Mouse (Mus musculus) midbrain, embryonic 14.5 days (tissue): Measurements from ENCODE around the gene Hexim2. TPM values are rescaled to one million over a fixed set of nuclear protein-coding genes. Genes with fewer than 3 reads are reported as not detected.

ENCODE experiments used
- ATAC-seq: fragments of 200-750 bp; cut with Nextera tagmentation; 2 replicates; pipeline ENCODE4 v1.8.0; 2017; ENCODE audit warnings: moderate number of reproducible peaks, moderate library complexity; ENCODE audit not compliant: low FRiP score, low TSS enrichment
- DNase-seq: peaks from one replicate; pipeline ENCODE4 v3.0.0-alpha.2; 2015
- H3K27ac ChIP-seq: fragments of 300-500 bp; sonication (generic); replicated peaks from 2 replicates; pipeline ENCODE4 v1.5.1; 2014; ENCODE audit warnings: mild to moderate bottlenecking, low read depth, low read length, moderate library complexity
- H3K27me3 ChIP-seq: fragments of 300-500 bp; sonication (generic); 2 replicates; pipeline ENCODE4 v1.6.1; 2014; ENCODE audit warnings: low read length, control low read depth, mixed read lengths; ENCODE audit not compliant: control insufficient read depth, insufficient read depth
- H3K36me3 ChIP-seq: fragments of 300-500 bp; sonication (generic); 2 replicates; pipeline ENCODE4 v1.6.1; 2014; ENCODE audit warnings: low read length, control low read depth; ENCODE audit not compliant: control insufficient read depth, insufficient read depth
- H3K4me1 ChIP-seq: fragments of 300-500 bp; sonication (generic); 2 replicates; pipeline ENCODE4 v1.6.1; 2014; ENCODE audit warnings: mild to moderate bottlenecking, antibody characterized with exemption, low read length, control low read depth; ENCODE audit not compliant: control insufficient read depth, insufficient read depth
- H3K4me2 ChIP-seq: fragments of 300-500 bp; sonication (generic); 2 replicates; pipeline ENCODE4 v1.6.1; 2014; ENCODE audit warnings: mild to moderate bottlenecking, low read length, moderate library complexity
- H3K4me3 ChIP-seq: fragments of 300-500 bp; sonication (generic); replicated peaks from 2 replicates; pipeline ENCODE4 v1.5.1; 2014; ENCODE audit warnings: low read depth, low read length
- H3K9ac ChIP-seq: fragments of 300-500 bp; sonication (generic); replicated peaks from 2 replicates; pipeline ENCODE4 v1.6.1; 2014; ENCODE audit warnings: mild to moderate bottlenecking, low read length, moderate library complexity
- H3K9me3 ChIP-seq: fragments of 300-500 bp; sonication (generic); 2 replicates; pipeline ENCODE4 v1.6.1; 2016; ENCODE audit warnings: low read length, control low read depth, mixed read lengths; ENCODE audit not compliant: control insufficient read depth
- WGBS: fragments of 180-500 bp; shearing (Covaris S2); extraction: QIAGEN DNeasy Blood & Tissue Kit; methylation state at CpG from one replicate; pipeline ENCODE4 v1.1.7; 2014; 5-methylcytosine and 5-hydroxymethylcytosine counted together
- polyA plus RNA-seq: library from polyadenylated mRNA; unstranded; fragments of >200 nt; fragmentation: Nextera tagmentation; extraction: Ambion mirVana; gene quantifications from 2 replicates; pipeline ENCODE4 v1.2.1, GENCODE M21; 2014

The Hexim2 gene
- polyA plus RNA-seq, 1 experiment from 2014 or later, result 22.9 TPM

GRCm38 (mm10) chr11:103099352-103099940, 32.8 kb upstream of the Hexim2 start:
- 61% methylated on average over 12 of the region's 12 CpGs for WGBS

DNA sequence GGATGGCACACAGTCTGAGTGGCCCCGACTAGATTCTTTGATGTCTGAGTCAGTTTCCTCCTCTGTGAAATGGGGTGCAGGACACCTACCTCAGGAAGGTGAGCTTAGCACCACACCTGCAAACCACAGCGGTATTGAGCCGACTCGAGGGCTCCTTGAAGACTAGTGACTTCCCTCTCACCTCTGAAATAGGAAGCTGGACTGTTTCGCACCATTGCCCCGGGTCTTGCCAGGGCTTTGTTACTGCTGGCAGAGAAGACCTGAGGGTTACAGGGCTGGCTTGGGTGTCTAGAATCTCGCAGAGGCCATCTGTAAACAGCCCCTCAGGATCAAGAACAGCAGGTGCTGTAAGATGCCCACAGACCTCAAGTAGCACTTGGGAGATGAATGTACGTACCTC, 31.9 kb upstream of the Hexim2 start:
- ATAC-seq (no peak), DNase-seq (no peak)
- WGBS, result 69% methylated on average over 8 of the region's 8 CpGs
- no peaks in the 10 kb centered on the region for H3K36me3 ChIP-seq
- peaks cover 4% of the 10 kb centered on the region; the same call in 1 of the 2 replicates for H3K4me1 ChIP-seq
- H3K27ac ChIP-seq, result no peak overlapping the region
- H3K27me3 ChIP-seq, result peaks cover 30% of the 10 kb centered on the region
- H3K4me2 ChIP-seq, result no peak overlapping the region
- H3K4me3 ChIP-seq, result no peak overlapping the region
- H3K9ac ChIP-seq, result no peak overlapping the region
- H3K9me3 ChIP-seq, result no peaks in the 10 kb centered on the region

More at GRCm38 (mm10) chr11:103099352-103099940, 32.8 kb upstream of the Hexim2 start:
- Histone ChIP-seq H3K4me2 (no peak overlapping the region), H3K9me3 (no peaks in the 10 kb centered on the region), H3K36me3 (no peaks in the 10 kb centered on the region), H3K27me3 (peaks cover 30% of the 10 kb centered on the region), H3K27ac (no peak overlapping the region), H3K4me1 (peaks cover 4% of the 10 kb centered on the region; the same call in 1 of the 2 replicates), H3K4me3 (no peak overlapping the region), H3K9ac (no peak overlapping the region)
- ATAC-seq, result no peak
- no peak for DNase-seq

DNA sequence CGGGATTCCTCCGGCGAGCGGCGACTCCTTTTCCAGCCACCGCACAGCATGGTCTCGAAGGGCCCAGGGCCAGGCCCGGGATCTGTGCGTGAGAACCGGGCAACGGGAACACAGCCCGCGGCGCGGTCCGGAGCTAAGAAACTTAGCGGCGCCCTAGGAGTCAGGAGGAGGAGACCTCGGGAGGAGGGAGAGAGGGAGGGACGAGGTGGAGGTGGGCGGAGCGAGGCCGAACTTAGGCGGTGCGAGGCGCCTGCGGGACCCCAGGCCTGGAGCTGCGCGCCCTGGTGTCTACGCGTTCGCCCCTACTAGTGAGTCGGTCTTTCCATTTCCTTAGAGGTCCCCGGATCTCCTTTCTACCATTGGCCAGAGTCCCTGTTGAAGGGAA, 30.8 kb upstream of the Hexim2 start, which contains the start of the genes Plcd3 and Acbd4:
Plcd3 (minus strand) TSS at position 178 of the 385 bp plus-strand sequence.
Acbd4 (plus strand) TSS at position 202 of the 385 bp plus-strand sequence.
- ATAC-seq (0 out of 2 replicates have a peak, but pooled peaks have one; percentile 25), DNase-seq (peak; percentile 75)
- Histone ChIP-seq H3K27me3 (peaks cover 30% of the 10 kb centered on the region), H3K9ac (peak within 1 kb of the TSS; percentile 21; the same call in 1 of the 2 replicates), H3K4me1 (peaks cover 4% of the 10 kb centered on the region; the same call in 1 of the 2 replicates), H3K36me3 (no peaks in the 10 kb centered on the region), H3K4me3 (peak within 1 kb of the TSS; percentile 29), H3K9me3 (no peaks in the 10 kb centered on the region), H3K4me2 (peak within 1 kb of the TSS; percentile 64), H3K27ac (no peak within 1 kb of the TSS)
- WGBS, result under 1% methylated on average over 34 of the region's 34 CpGs

- peak overlapping the region; percentile 21; the same call in 1 of the 2 replicates for H3K9ac ChIP-seq
- peak overlapping the region; percentile 29 for H3K4me3 ChIP-seq
- no peaks in the 10 kb centered on the region for H3K36me3 ChIP-seq
- no peaks in the 10 kb centered on the region for H3K9me3 ChIP-seq
- WGBS, result 3% methylated on average over 30 of the region's 30 CpGs
- H3K27ac ChIP-seq, result no peak overlapping the region
- peaks cover 4% of the 10 kb centered on the region; the same call in 1 of the 2 replicates for H3K4me1 ChIP-seq
- H3K4me2 ChIP-seq, result peak overlapping the region; percentile 64
- peak; percentile 73 for DNase-seq
- peaks cover 30% of the 10 kb centered on the region for H3K27me3 ChIP-seq
- ATAC-seq, result peak; percentile 35; the same call in 1 of the 2 replicates
These were observed 30.2 kb upstream of the Hexim2 start for GRCm38 (mm10) chr11:103101866-103102501.

GRCm38 (mm10) chr11:103102725-103103349, 29.4 kb upstream of the Hexim2 start:
- H3K4me1 ChIP-seq, result peaks cover 4% of the 10 kb centered on the region; the same call in 1 of the 2 replicates
- H3K27ac ChIP-seq, result no peak overlapping the region
- H3K9ac ChIP-seq, result no peak overlapping the region; the same call in 1 of the 2 replicates
- DNase-seq, result peak; percentile 94
- ATAC-seq, result peak; percentile 79
- no peaks in the 10 kb centered on the region for H3K9me3 ChIP-seq
- no peaks in the 10 kb centered on the region for H3K36me3 ChIP-seq
- H3K4me2 ChIP-seq, result peak overlapping the region; percentile 64
- peak overlapping the region; percentile 29 for H3K4me3 ChIP-seq
- peaks cover 30% of the 10 kb centered on the region for H3K27me3 ChIP-seq
- WGBS, result under 1% methylated on average over 35 of the region's 35 CpGs

DNA sequence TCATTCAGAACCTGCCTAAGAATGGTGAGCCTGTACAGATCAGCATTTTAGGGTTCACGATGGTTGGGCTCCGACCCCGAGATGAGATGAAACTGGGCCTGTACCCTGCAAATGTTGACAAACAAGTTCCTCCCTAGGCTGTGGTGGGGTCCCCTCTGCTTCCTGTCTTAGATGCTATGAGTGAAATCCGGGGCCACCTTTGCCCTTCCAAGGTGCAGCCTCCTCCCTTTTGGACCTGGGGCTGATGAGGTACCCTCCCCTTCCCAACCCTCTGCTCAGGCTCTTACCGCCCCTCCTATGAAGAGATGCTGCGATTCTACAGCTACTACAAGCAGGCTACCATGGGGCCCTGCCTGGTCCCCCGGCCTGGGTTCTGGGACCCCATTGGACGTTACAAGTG, 28.6 kb upstream of the Hexim2 start:
- H3K9me3 ChIP-seq, result no peaks in the 10 kb centered on the region
- DNase-seq (no peak), ATAC-seq (no peak)
- peaks cover 30% of the 10 kb centered on the region for H3K27me3 ChIP-seq
- H3K27ac ChIP-seq, result no peak overlapping the region
- H3K9ac ChIP-seq, result no peak overlapping the region; the same call in 1 of the 2 replicates
- peak overlapping the region; percentile 64 for H3K4me2 ChIP-seq
- H3K36me3 ChIP-seq, result no peaks in the 10 kb centered on the region
- H3K4me1 ChIP-seq, result peaks cover 4% of the 10 kb centered on the region; the same call in 1 of the 2 replicates
- peak overlapping the region; percentile 29 for H3K4me3 ChIP-seq
- 53% methylated on average over 8 of the region's 8 CpGs for WGBS

GRCm38 (mm10) chr11:103104469-103104868, 27.8 kb upstream of the Hexim2 start:
- Histone ChIP-seq H3K4me3 (no peak overlapping the region), H3K27me3 (peaks cover 25% of the 10 kb centered on the region), H3K4me1 (peaks cover 4% of the 10 kb centered on the region; the same call in 1 of the 2 replicates), H3K27ac (no peak overlapping the region), H3K9me3 (no peaks in the 10 kb centered on the region), H3K36me3 (no peaks in the 10 kb centered on the region), H3K4me2 (no peak overlapping the region), H3K9ac (no peak overlapping the region)
- ATAC-seq (no peak), DNase-seq (no peak)
- 77% methylated on average over 7 of the region's 7 CpGs for WGBS

DNA sequence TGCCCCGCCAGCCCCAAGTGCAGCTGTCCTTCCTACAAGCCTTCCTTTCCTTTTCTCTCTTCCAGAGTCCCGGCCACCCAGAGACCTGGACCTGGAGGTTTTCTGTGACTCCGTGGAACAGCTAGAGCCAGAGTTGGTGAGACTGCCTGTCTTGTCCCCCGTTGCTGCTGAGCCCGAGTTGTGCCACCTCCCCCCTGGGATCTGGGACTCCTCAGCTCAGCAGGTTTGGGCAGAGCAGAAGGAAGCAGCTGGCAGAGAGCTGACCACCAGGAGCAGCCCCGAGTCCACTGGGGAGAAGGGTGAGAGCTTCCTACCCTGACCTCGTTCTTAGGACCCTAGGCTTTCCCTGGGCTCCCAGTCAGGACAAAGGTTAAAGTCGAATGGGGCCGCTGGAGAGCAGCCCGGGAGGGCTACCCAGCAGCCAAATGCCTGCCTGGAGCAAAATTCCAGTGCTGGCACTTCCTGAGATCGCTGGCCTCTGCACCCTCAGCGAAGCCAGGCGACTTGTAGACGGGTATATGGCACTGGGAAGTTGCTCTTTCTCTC, 27.0 kb upstream of the Hexim2 start:
- 63% methylated on average over 14 of the region's 14 CpGs for WGBS
- Histone ChIP-seq H3K9me3 (no peaks in the 10 kb centered on the region), H3K27me3 (peaks cover 17% of the 10 kb centered on the region), H3K9ac (no peak overlapping the region), H3K36me3 (no peaks in the 10 kb centered on the region), H3K27ac (no peak overlapping the region), H3K4me3 (no peak overlapping the region), H3K4me2 (no peak overlapping the region), H3K4me1 (peaks cover 4% of the 10 kb centered on the region; the same call in 1 of the 2 replicates)
- ATAC-seq, result no peak
- no peak for DNase-seq
